Mouse (Mus musculus): ENCODE measurements around the gene Stac3. TPM values are rescaled to one million over a fixed set of nuclear protein-coding genes. Genes with fewer than 3 reads are reported as not detected.

Gene Stac3
- polyA plus RNA-seq, 1 experiment from 2014 or later, result 0.53 TPM

GRCm38 (mm10) chr10:127526048-127526447, 24.6 kb downstream of the Stac3 start:
- Histone ChIP-seq H3K4me1 (ENCODE audit: insufficient read depth, low read depth, low read length) (peaks cover 14% of the 10 kb centered on the region; the same call in 1 of the 2 replicates), H3K27ac (ENCODE audit: low read length) (no peak overlapping the region), H3K36me3 (ENCODE audit: insufficient read depth, low read length) (no peaks in the 10 kb centered on the region), H3K4me3 (ENCODE audit: low read depth, low read length) (peak overlapping the region; percentile 25; the same call in 1 of the 2 replicates), H3K27me3 (replicated peaks; ENCODE audit: insufficient read depth, low read length) (peaks cover 64% of the 10 kb centered on the region), H3K9me3 (ENCODE audit: low read length) (no peaks in the 10 kb centered on the region), H3K9ac (replicated peaks; ENCODE audit: low read depth) (no peak overlapping the region), H3K4me2 (replicated peaks; ENCODE audit: low read depth, low read length) (peak overlapping the region; percentile 53)
- DNase-seq (ENCODE audit: low spot score) (no peak), ATAC-seq (no peak)
- WGBS, result 1% methylated on average over 26 of the region's 26 CpGs
- no peak for TF ChIP-seq EP300 (IDR thresholded peaks at IDR 0.05)
- TF ChIP-seq CTCF (IDR thresholded peaks at IDR 0.05), result no peak

- Histone ChIP-seq H3K27ac (ENCODE audit: low read length) (no peak overlapping the region), H3K9ac (replicated peaks; ENCODE audit: low read depth) (no peak overlapping the region), H3K4me1 (ENCODE audit: insufficient read depth, low read depth, low read length) (peaks cover 7% of the 10 kb centered on the region; the same call in 1 of the 2 replicates), H3K4me2 (replicated peaks; ENCODE audit: low read depth, low read length) (peak overlapping the region; percentile 53), H3K36me3 (ENCODE audit: insufficient read depth, low read length) (no peaks in the 10 kb centered on the region), H3K9me3 (ENCODE audit: low read length) (no peaks in the 10 kb centered on the region), H3K4me3 (ENCODE audit: low read depth, low read length) (peak overlapping the region; percentile 25; the same call in 1 of the 2 replicates), H3K27me3 (replicated peaks; ENCODE audit: insufficient read depth, low read length) (peaks cover 69% of the 10 kb centered on the region)
- TF ChIP-seq EP300 (IDR thresholded peaks at IDR 0.05) (no peak), CTCF (IDR thresholded peaks at IDR 0.05) (peak; percentile 79)
- DNase-seq (ENCODE audit: low spot score) (peak; percentile 73), ATAC-seq (peak; percentile 74)
- under 1% methylated on average over 26 of the region's 26 CpGs for WGBS
Observed at GRCm38 (mm10) chr10:127526681-127527080, 25.2 kb downstream of the Stac3 start.

DNA sequence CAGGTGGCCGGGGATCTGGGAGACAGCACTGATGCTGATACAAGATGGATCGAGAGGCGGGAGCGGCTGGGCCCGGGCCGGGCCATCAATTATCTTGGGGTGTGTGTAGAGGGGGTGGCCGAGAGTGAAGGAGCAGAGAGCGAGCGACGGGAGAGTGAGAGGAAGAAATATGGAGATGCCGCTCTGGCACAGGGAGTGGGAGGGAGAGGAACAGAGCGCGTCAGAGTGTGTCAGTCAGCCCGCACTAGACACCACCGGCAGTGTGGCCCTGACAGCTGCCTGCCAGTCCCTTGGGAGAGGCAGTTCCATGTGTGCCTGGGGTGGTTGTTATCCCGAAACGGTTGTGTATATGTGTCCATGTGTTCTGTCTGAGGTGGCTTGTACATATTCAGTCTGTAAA, 26.0 kb downstream of the Stac3 start:
- Histone ChIP-seq H3K27ac (ENCODE audit: low read length) (no peak overlapping the region), H3K4me2 (replicated peaks; ENCODE audit: low read depth, low read length) (no peak overlapping the region), H3K27me3 (replicated peaks; ENCODE audit: insufficient read depth, low read length) (peaks cover 75% of the 10 kb centered on the region), H3K9ac (replicated peaks; ENCODE audit: low read depth) (no peak overlapping the region), H3K9me3 (ENCODE audit: low read length) (no peaks in the 10 kb centered on the region), H3K4me3 (ENCODE audit: low read depth, low read length) (no peak overlapping the region), H3K4me1 (ENCODE audit: insufficient read depth, low read depth, low read length) (0 out of 2 replicates have a peak, but pooled peaks cover 5% of the 10 kb centered on the region), H3K36me3 (ENCODE audit: insufficient read depth, low read length) (no peaks in the 10 kb centered on the region)
- no peak for ATAC-seq
- TF ChIP-seq EP300 (IDR thresholded peaks at IDR 0.05) (no peak), CTCF (IDR thresholded peaks at IDR 0.05) (no peak)
- no peak for DNase-seq (ENCODE audit: low spot score)
- WGBS, result 8% methylated on average over 17 of the region's 17 CpGs

GRCm38 (mm10) chr10:127530945-127531344, 29.5 kb downstream of the Stac3 start:
- no peak overlapping the region for H3K27ac ChIP-seq (ENCODE audit: low read length)
- H3K36me3 ChIP-seq (ENCODE audit: insufficient read depth, low read length), result no peaks in the 10 kb centered on the region
- no peak overlapping the region for H3K4me2 ChIP-seq (replicated peaks; ENCODE audit: low read depth, low read length)
- DNase-seq (ENCODE audit: low spot score) (no peak), ATAC-seq (no peak)
- no peak overlapping the region for H3K9ac ChIP-seq (replicated peaks; ENCODE audit: low read depth)
- H3K27me3 ChIP-seq (replicated peaks; ENCODE audit: insufficient read depth, low read length), result peaks cover 85% of the 10 kb centered on the region
- H3K9me3 ChIP-seq (ENCODE audit: low read length), result no peaks in the 10 kb centered on the region
- H3K4me3 ChIP-seq (ENCODE audit: low read depth, low read length), result no peak overlapping the region
- peaks cover 10% of the 10 kb centered on the region; the same call in 1 of the 2 replicates for H3K4me1 ChIP-seq (ENCODE audit: insufficient read depth, low read depth, low read length)
- WGBS, result 2% methylated on average over 15 of the region's 25 CpGs
- TF ChIP-seq CTCF (IDR thresholded peaks at IDR 0.05) (no peak), EP300 (IDR thresholded peaks at IDR 0.05) (no peak)

- Histone ChIP-seq H3K9me3 (ENCODE audit: low read length) (no peaks in the 10 kb centered on the region), H3K27me3 (replicated peaks; ENCODE audit: insufficient read depth, low read length) (peaks cover 86% of the 10 kb centered on the region), H3K4me3 (ENCODE audit: low read depth, low read length) (no peak overlapping the region), H3K4me1 (ENCODE audit: insufficient read depth, low read depth, low read length) (peaks cover 8% of the 10 kb centered on the region; the same call in 1 of the 2 replicates), H3K9ac (replicated peaks; ENCODE audit: low read depth) (no peak overlapping the region), H3K36me3 (ENCODE audit: insufficient read depth, low read length) (no peaks in the 10 kb centered on the region), H3K27ac (ENCODE audit: low read length) (no peak overlapping the region), H3K4me2 (replicated peaks; ENCODE audit: low read depth, low read length) (no peak overlapping the region)
- 8% methylated on average over 4 of the region's 4 CpGs for WGBS
- DNase-seq (ENCODE audit: low spot score), result no peak
- ATAC-seq, result no peak
- no peak for TF ChIP-seq CTCF (IDR thresholded peaks at IDR 0.05)
- no peak for TF ChIP-seq EP300 (IDR thresholded peaks at IDR 0.05)
Observed at GRCm38 (mm10) chr10:127531548-127531947, 30.1 kb downstream of the Stac3 start.

DNA sequence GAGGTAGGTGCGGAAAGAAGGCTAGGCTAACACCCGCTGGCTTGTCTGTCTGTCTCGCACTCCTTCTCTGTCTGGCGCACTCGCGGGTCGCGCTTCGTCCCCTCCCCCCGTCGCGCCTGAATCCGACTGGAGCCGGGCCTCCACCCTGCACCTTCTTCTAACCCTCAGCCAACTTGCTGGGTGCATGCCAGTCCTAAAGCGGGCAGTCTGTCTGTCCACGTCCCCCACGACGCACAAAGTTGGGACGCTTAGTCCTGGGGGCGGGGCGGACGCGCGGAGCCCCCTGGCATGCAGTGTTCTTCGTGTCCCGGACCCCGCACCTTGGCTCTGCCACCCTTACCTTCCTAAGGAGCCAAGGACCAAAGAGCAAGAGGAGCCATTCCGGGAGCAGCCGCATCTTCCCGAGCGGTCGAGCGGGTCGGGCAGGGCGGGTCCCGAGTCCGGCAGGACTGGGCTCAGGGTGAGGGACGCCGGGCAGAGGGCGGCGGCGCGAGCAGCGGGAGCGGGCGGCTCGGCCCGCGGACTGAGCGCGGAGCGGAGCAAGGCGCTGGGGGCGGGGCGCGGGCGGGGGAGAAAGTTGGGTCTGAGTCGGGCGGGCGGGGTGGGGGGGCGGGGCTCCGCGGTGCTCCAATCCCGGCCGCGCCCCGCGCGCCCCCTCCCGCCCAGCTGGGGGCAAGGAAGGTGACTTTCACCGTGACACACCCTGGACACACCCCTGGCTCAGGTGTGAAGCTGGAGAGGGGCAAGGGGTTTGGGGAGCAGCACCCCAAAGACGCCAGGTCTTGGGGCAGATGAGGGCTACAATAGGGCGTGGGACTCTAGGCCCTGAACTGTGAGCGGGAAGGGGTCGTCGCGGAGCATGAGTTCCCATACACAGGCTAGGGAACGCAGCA, 32.8 kb downstream of the Stac3 start, which contains the start of gene Nxph4:
Gene Nxph4, minus strand, starts transcription at position 524 of the 893 bp plus-strand sequence.
- ATAC-seq (peak; percentile 55), DNase-seq (ENCODE audit: low spot score) (peak; percentile 38)
- peaks cover 60% of the 10 kb centered on the region for H3K27me3 ChIP-seq (replicated peaks; ENCODE audit: insufficient read depth, low read length)
- H3K4me3 ChIP-seq (ENCODE audit: low read depth, low read length), result peak within 1 kb of the TSS; percentile 41
- H3K27ac ChIP-seq (ENCODE audit: low read length), result no peak within 1 kb of the TSS
- peak within 1 kb of the TSS; percentile 68 for H3K4me2 ChIP-seq (replicated peaks; ENCODE audit: low read depth, low read length)
- no peak for TF ChIP-seq EP300 (IDR thresholded peaks at IDR 0.05)
- no peak for TF ChIP-seq CTCF (IDR thresholded peaks at IDR 0.05)
- H3K4me1 ChIP-seq (ENCODE audit: insufficient read depth, low read depth, low read length), result peaks cover 4% of the 10 kb centered on the region; the same call in 1 of the 2 replicates
- H3K9ac ChIP-seq (replicated peaks; ENCODE audit: low read depth), result 0 out of 2 replicates have a peak within 1 kb of the TSS, but pooled peaks have one; percentile 2
- WGBS, result under 1% methylated on average over 55 of the region's 78 CpGs
- no peaks in the 10 kb centered on the region; the same call in 1 of the 2 replicates for H3K36me3 ChIP-seq (ENCODE audit: insufficient read depth, low read length)
- H3K9me3 ChIP-seq (ENCODE audit: low read length), result no peaks in the 10 kb centered on the region
